Mouse (Mus musculus) midbrain, embryonic 15.5 days (tissue): ENCODE measurements around the gene Cfap44. TPM values are rescaled to one million over a fixed set of nuclear protein-coding genes. Genes with fewer than 3 reads are reported as not detected.

Experiments used
- ATAC-seq: fragments of 200-750 bp; cut with Nextera tagmentation; replicated peaks from 2 replicates; pipeline ENCODE4 v1.8.0; 2017; ENCODE audit warnings: moderate TSS enrichment
- H3K27ac ChIP-seq: fragments of 300-500 bp; sonication (generic); 2 replicates; pipeline ENCODE4 v1.5.1; 2015; ENCODE audit warnings: mild to moderate bottlenecking, inconsistent platforms
- H3K27me3 ChIP-seq: fragments of 300-500 bp; sonication (generic); replicated peaks from 2 replicates; pipeline ENCODE4 v1.6.1; 2015; ENCODE audit warnings: inconsistent platforms
- H3K36me3 ChIP-seq: fragments of 300-500 bp; sonication (generic); replicated peaks from 2 replicates; pipeline ENCODE4 v1.6.1; 2015; ENCODE audit warnings: inconsistent platforms
- H3K4me1 ChIP-seq: fragments of 300-500 bp; sonication (generic); 2 replicates; pipeline ENCODE4 v1.6.1; 2015; ENCODE audit warnings: inconsistent platforms
- H3K4me2 ChIP-seq: fragments of 300-500 bp; sonication (generic); 2 replicates; pipeline ENCODE4 v1.6.1; 2015; ENCODE audit warnings: inconsistent platforms, mild to moderate bottlenecking, moderate library complexity
- H3K4me3 ChIP-seq: fragments of 300-500 bp; sonication (generic); 2 replicates; pipeline ENCODE4 v1.5.1; 2015; ENCODE audit warnings: mild to moderate bottlenecking, inconsistent platforms
- H3K9ac ChIP-seq: fragments of 300-500 bp; sonication (generic); 2 replicates; pipeline ENCODE4 v1.6.1; 2015; ENCODE audit warnings: mild to moderate bottlenecking, inconsistent platforms
- H3K9me3 ChIP-seq: fragments of 300-500 bp; sonication (generic); 2 replicates; pipeline ENCODE4 v1.6.1; 2016; ENCODE audit warnings: inconsistent platforms
- WGBS: fragments of 180-500 bp; shearing (Covaris S2); methylation state at CpG from one replicate; pipeline ENCODE4 v1.1.7; 2015; ENCODE audit warnings: mixed read lengths; 5-methylcytosine and 5-hydroxymethylcytosine counted together
- polyA plus RNA-seq: library from polyadenylated mRNA; unstranded; fragments of >200 nt; fragmentation: Nextera tagmentation; extraction: Ambion mirVana; gene quantifications from 2 replicates; pipeline ENCODE4 v1.2.1, GENCODE M21; 2015

Gene Cfap44
- polyA plus RNA-seq, 1 experiment from 2014 or later: 6.3 TPM

GRCm38 (mm10) chr16:44485691-44486090, 91.1 kb downstream of the Cfap44 start:
- peaks cover 11% of the 10 kb centered on the region for H3K4me1 ChIP-seq
- 0 out of 2 replicates have a peak, but pooled peaks cover 2% of the 10 kb centered on the region for H3K36me3 ChIP-seq
- 66% methylated on average over 8 of the region's 8 CpGs for WGBS
- no peaks in the 10 kb centered on the region for H3K27me3 ChIP-seq
- ATAC-seq: no peak
- no peak overlapping the region for H3K4me3 ChIP-seq
- H3K27ac ChIP-seq: no peak overlapping the region
- no peaks in the 10 kb centered on the region for H3K9me3 ChIP-seq
- H3K9ac ChIP-seq: no peak overlapping the region
- no peak overlapping the region for H3K4me2 ChIP-seq

GRCm38 (mm10) chr16:44486612-44487011, 92.0 kb downstream of the Cfap44 start:
- 0 out of 2 replicates have a peak, but pooled peaks cover 2% of the 10 kb centered on the region for H3K36me3 ChIP-seq
- H3K27ac ChIP-seq: no peak overlapping the region
- H3K9ac ChIP-seq: no peak overlapping the region
- 78% methylated on average over 9 of the region's 9 CpGs for whole genome bisulfite sequencing
- H3K9me3 ChIP-seq: no peaks in the 10 kb centered on the region
- H3K4me1 ChIP-seq: peaks cover 7% of the 10 kb centered on the region
- no peak overlapping the region for H3K4me2 ChIP-seq
- no peaks in the 10 kb centered on the region for H3K27me3 ChIP-seq
- ATAC-seq: no peak
- no peak overlapping the region for H3K4me3 ChIP-seq

- Histone ChIP-seq H3K27me3 (no peaks in the 10 kb centered on the region), H3K9ac (no peak overlapping the region), H3K4me1 (peaks cover 1% of the 10 kb centered on the region; the same call in 1 of the 2 replicates), H3K4me3 (no peak overlapping the region), H3K9me3 (no peaks in the 10 kb centered on the region), H3K36me3 (0 out of 2 replicates have a peak, but pooled peaks cover 2% of the 10 kb centered on the region), H3K4me2 (no peak overlapping the region), H3K27ac (no peak overlapping the region; the same call in 1 of the 2 replicates)
- 62% methylated on average over 13 of the region's 13 CpGs for WGBS
- ATAC-seq: no peak
These were observed 92.6 kb downstream of the Cfap44 start for GRCm38 (mm10) chr16:44487194-44487593.

- H3K27ac ChIP-seq: no peak overlapping the region
- WGBS: 85% methylated on average over 9 of the region's 9 CpGs
- no peak overlapping the region for H3K4me3 ChIP-seq
- no peak overlapping the region for H3K4me2 ChIP-seq
- H3K27me3 ChIP-seq: no peaks in the 10 kb centered on the region
- H3K9me3 ChIP-seq: no peaks in the 10 kb centered on the region
- no peak for ATAC-seq
- H3K4me1 ChIP-seq: peaks cover 12% of the 10 kb centered on the region
- 0 out of 2 replicates have a peak, but pooled peaks cover 2% of the 10 kb centered on the region for H3K36me3 ChIP-seq
- H3K9ac ChIP-seq: no peak overlapping the region
These were observed 96.5 kb downstream of the Cfap44 start for GRCm38 (mm10) chr16:44491051-44491450.

GRCm38 (mm10) chr16:44492151-44492550, 97.6 kb downstream of the Cfap44 start:
- peaks cover 12% of the 10 kb centered on the region for H3K4me1 ChIP-seq

GRCm38 (mm10) chr16:44492706-44493105, 98.1 kb downstream of the Cfap44 start:
- peaks cover 12% of the 10 kb centered on the region for H3K4me1 ChIP-seq
- 93% methylated on average over 9 of the region's 9 CpGs for WGBS
- H3K4me2 ChIP-seq: no peak overlapping the region
- H3K27me3 ChIP-seq: no peaks in the 10 kb centered on the region
- no peak overlapping the region for H3K4me3 ChIP-seq
- no peak for ATAC-seq
- H3K36me3 ChIP-seq: 0 out of 2 replicates have a peak, but pooled peaks cover 2% of the 10 kb centered on the region
- no peak overlapping the region for H3K9ac ChIP-seq
- peak overlapping the region; percentile 35; the same call in 1 of the 2 replicates for H3K27ac ChIP-seq
- H3K9me3 ChIP-seq: no peaks in the 10 kb centered on the region

More at GRCm38 (mm10) chr16:44492151-44492550, 97.6 kb downstream of the Cfap44 start:
- WGBS: 92% methylated on average over 6 of the region's 6 CpGs
- H3K4me3 ChIP-seq: no peak overlapping the region
- no peaks in the 10 kb centered on the region for H3K9me3 ChIP-seq
- no peak overlapping the region for H3K4me2 ChIP-seq
- no peak overlapping the region for H3K27ac ChIP-seq
- 0 out of 2 replicates have a peak, but pooled peaks cover 2% of the 10 kb centered on the region for H3K36me3 ChIP-seq
- no peaks in the 10 kb centered on the region for H3K27me3 ChIP-seq
- H3K9ac ChIP-seq: no peak overlapping the region
- ATAC-seq: no peak

GRCm38 (mm10) chr16:44493868-44494267, 99.3 kb downstream of the Cfap44 start:
- H3K9ac ChIP-seq: no peak overlapping the region
- no peak; the same call in 1 of the 2 replicates for ATAC-seq
- H3K4me3 ChIP-seq: no peak overlapping the region
- peaks cover 7% of the 10 kb centered on the region; the same call in 1 of the 2 replicates for H3K36me3 ChIP-seq
- peak overlapping the region; percentile 35; the same call in 1 of the 2 replicates for H3K27ac ChIP-seq
- H3K4me2 ChIP-seq: no peak overlapping the region
- H3K27me3 ChIP-seq: no peaks in the 10 kb centered on the region
- peaks cover 12% of the 10 kb centered on the region for H3K4me1 ChIP-seq
- 20% methylated on average over 6 of the region's 6 CpGs for WGBS
- H3K9me3 ChIP-seq: no peaks in the 10 kb centered on the region

- Histone ChIP-seq H3K4me3 (no peak overlapping the region), H3K27me3 (no peaks in the 10 kb centered on the region), H3K27ac (peak overlapping the region; percentile 35), H3K9me3 (no peaks in the 10 kb centered on the region), H3K4me2 (no peak overlapping the region), H3K9ac (no peak overlapping the region), H3K36me3 (peaks cover 6% of the 10 kb centered on the region; the same call in 1 of the 2 replicates), H3K4me1 (peaks cover 12% of the 10 kb centered on the region)
- 47% methylated on average over 8 of the region's 8 CpGs for WGBS
- ATAC-seq: 0 out of 2 replicates have a peak, but pooled peaks have one; percentile 25
These were observed 100.0 kb downstream of the Cfap44 start for GRCm38 (mm10) chr16:44494441-44495108.

GRCm38 (mm10) chr16:44496971-44497464, 102.4 kb downstream of the Cfap44 start:
- ATAC-seq: no peak
- no peaks in the 10 kb centered on the region for H3K9me3 ChIP-seq
- no peak overlapping the region for H3K4me2 ChIP-seq
- H3K4me1 ChIP-seq: peaks cover 12% of the 10 kb centered on the region
- no peak overlapping the region for H3K27ac ChIP-seq
- peaks cover 6% of the 10 kb centered on the region; the same call in 1 of the 2 replicates for H3K36me3 ChIP-seq
- 81% methylated on average over 15 of the region's 15 CpGs for WGBS
- H3K27me3 ChIP-seq: no peaks in the 10 kb centered on the region
- H3K4me3 ChIP-seq: no peak overlapping the region
- H3K9ac ChIP-seq: no peak overlapping the region

GRCm38 (mm10) chr16:44498447-44498846, 103.9 kb downstream of the Cfap44 start:
- no peak overlapping the region for H3K4me3 ChIP-seq
- H3K36me3 ChIP-seq: peaks cover 6% of the 10 kb centered on the region; the same call in 1 of the 2 replicates
- no peaks in the 10 kb centered on the region for H3K9me3 ChIP-seq
- H3K9ac ChIP-seq: no peak overlapping the region
- WGBS: 93% methylated on average over 3 of the region's 3 CpGs
- no peaks in the 10 kb centered on the region for H3K27me3 ChIP-seq
- peaks cover 9% of the 10 kb centered on the region for H3K4me1 ChIP-seq
- H3K27ac ChIP-seq: no peak overlapping the region
- H3K4me2 ChIP-seq: no peak overlapping the region
- no peak for ATAC-seq

GRCm38 (mm10) chr16:44501783-44502182, 107.2 kb downstream of the Cfap44 start:
- ATAC-seq: no peak
- no peaks in the 10 kb centered on the region for H3K4me1 ChIP-seq
- H3K4me3 ChIP-seq: no peak overlapping the region
- no peak overlapping the region for H3K27ac ChIP-seq
- no peak overlapping the region for H3K9ac ChIP-seq
- no peaks in the 10 kb centered on the region for H3K27me3 ChIP-seq
- 96% methylated on average over 10 of the region's 10 CpGs for WGBS
- no peak overlapping the region for H3K4me2 ChIP-seq
- no peaks in the 10 kb centered on the region for H3K9me3 ChIP-seq
- H3K36me3 ChIP-seq: peaks cover 6% of the 10 kb centered on the region; the same call in 1 of the 2 replicates

- no peak overlapping the region for H3K9ac ChIP-seq
- no peaks in the 10 kb centered on the region for H3K27me3 ChIP-seq
- no peak for ATAC-seq
- no peak overlapping the region for H3K4me2 ChIP-seq
- H3K4me1 ChIP-seq: peaks cover 4% of the 10 kb centered on the region; the same call in 1 of the 2 replicates
- H3K4me3 ChIP-seq: no peak overlapping the region
- H3K27ac ChIP-seq: no peak overlapping the region
- WGBS: 80% methylated on average over 7 of the region's 7 CpGs
- H3K36me3 ChIP-seq: peaks cover 6% of the 10 kb centered on the region; the same call in 1 of the 2 replicates
- no peaks in the 10 kb centered on the region for H3K9me3 ChIP-seq
These were observed 107.7 kb downstream of the Cfap44 start for GRCm38 (mm10) chr16:44502325-44502724.
